Mouse (Mus musculus) cortical plate, adult 2 months (tissue): Measurements from ENCODE around the gene Frrs1l. TPM values are rescaled to one million over a fixed set of nuclear protein-coding genes. Genes with fewer than 3 reads are reported as not detected.

ENCODE experiments used
- H3K27ac ChIP-seq: fragments of 200-500 bp; 2 replicates; pipeline ENCODE4 v1.5.1; 2012; ENCODE audit warnings: low read length, control low read depth, inconsistent platforms; ENCODE audit not compliant: insufficient read depth
- H3K4me1 ChIP-seq: fragments of 200-500 bp; 2 replicates; pipeline ENCODE4 v1.6.1; 2011; ENCODE audit warnings: low read length; ENCODE audit not compliant: control insufficient read depth, insufficient read depth
- H3K4me3 ChIP-seq: fragments of 200-500 bp; 2 replicates; pipeline ENCODE4 v1.5.1; 2011; ENCODE audit warnings: mild to moderate bottlenecking, low read length, control low read depth; ENCODE audit not compliant: insufficient read depth
- CTCF ChIP-seq: fragments of 200-500 bp; IDR thresholded peaks from 2 replicates; pipeline ENCODE4 v1.5.1; 2011; ENCODE audit warnings: mild to moderate bottlenecking, control low read depth, low read length; ENCODE audit not compliant: insufficient read depth; ENCODE audit errors: extremely low read depth
- POLR2A ChIP-seq: fragments of 200-500 bp; IDR thresholded peaks from 2 replicates; pipeline ENCODE4 v1.6.1; 2011; ENCODE audit warnings: mild to moderate bottlenecking, low read length, control low read depth; ENCODE audit not compliant: insufficient read depth; ENCODE audit errors: extremely low read depth
- polyA plus RNA-seq: library from polyadenylated mRNA; depleted of rRNA; stranded (reverse); fragments of >200 nt; gene quantifications from 2 replicates; pipeline ENCODE4 v1.2.3, GENCODE M21; 2012

The Frrs1l gene
- polyA plus RNA-seq, 1 experiment: 91.8 TPM

DNA sequence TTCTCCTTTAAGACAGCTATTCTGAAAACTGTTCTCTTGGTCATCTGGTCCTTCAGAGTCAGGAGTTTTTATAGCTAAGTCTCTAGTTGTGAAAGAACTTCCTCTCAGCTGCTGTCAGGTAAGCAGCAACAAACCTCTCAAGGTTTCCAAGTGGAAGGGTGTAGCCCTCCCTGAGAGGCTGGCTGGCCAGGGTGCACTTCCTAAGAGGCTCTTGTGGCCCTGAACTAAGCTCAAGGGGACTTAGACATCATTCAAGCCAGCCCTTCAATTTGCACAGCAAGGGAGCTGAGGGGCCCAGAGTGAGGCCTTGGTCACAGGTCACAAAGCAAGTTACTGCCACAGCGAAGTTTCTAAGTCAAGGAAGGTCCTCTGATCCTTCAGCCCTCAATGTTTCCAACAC lies 46.9 kb downstream of the Frrs1l start:
- no peak overlapping the region for H3K4me3 ChIP-seq
- no peak overlapping the region; the same call in 1 of the 2 replicates for H3K27ac ChIP-seq
- TF ChIP-seq CTCF (no peak), POLR2A (no peak)
- peaks cover 15% of the 10 kb centered on the region for H3K4me1 ChIP-seq

DNA sequence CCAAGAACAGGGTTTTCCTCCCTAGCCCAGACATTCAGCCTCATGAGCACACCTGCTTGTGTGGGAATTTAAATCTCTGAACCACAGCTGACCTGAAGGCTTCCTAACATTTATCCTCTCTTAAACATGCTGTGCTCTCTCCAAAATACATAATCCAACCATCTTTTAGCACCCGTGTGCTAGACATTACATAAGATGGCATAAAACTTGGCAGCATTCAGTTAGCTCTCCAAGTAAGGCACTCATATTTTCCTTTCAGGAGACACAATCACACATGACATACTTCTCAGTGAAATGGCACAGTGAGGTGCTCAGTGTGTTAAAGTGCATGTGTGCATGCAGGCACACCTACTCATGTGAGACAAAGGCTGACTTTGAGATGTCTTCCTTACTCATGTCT lies 47.6 kb downstream of the Frrs1l start:
- Histone ChIP-seq H3K4me1 (peaks cover 15% of the 10 kb centered on the region), H3K27ac (no peak overlapping the region), H3K4me3 (no peak overlapping the region)
- no peak for TF ChIP-seq CTCF

DNA sequence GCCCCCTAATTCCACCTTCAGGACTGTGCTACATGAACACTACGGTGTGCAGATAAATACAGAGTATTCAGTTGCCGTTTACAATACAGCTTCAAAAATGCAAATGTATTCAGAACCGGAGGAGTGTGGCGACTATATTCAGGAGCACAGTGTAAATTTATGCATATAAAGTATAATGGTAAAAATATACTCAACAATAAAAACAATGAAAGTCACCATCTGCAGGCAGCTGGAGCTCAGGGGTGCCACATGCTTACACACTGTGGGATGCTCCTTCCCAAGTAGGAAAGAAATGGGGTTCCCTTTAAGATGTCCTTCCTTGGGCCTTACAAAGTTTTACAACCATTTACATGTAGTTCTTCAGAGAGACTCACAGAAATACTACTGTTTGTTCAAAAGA lies 48.7 kb downstream of the Frrs1l start:
- H3K4me3 ChIP-seq: no peak overlapping the region
- H3K27ac ChIP-seq: no peak overlapping the region
- H3K4me1 ChIP-seq: peaks cover 16% of the 10 kb centered on the region
- no peak for TF ChIP-seq CTCF
- no peak for TF ChIP-seq POLR2A

DNA sequence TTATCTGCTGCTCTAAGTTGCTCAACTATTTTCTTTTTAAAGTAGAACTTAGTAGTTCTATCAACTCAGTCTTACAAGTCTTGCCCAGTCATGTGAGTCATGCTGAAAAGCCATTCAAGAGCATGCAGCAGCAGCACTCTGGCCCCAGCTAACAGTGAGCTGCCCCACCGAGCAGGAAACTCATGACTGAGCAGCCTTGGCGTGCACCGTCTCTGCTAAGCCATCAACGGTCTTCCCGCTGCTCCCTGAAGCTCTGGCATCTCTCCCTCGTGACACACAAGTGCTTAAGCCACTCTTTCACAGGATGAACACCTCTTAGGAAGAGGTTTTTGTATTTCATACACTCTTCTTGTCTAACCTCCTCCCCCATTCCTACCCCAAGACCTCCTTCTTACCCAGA lies 53.1 kb downstream of the Frrs1l start:
- Histone ChIP-seq H3K4me1 (peaks cover 4% of the 10 kb centered on the region; the same call in 1 of the 2 replicates), H3K4me3 (no peak overlapping the region), H3K27ac (no peak overlapping the region)
- TF ChIP-seq CTCF: no peak
- no peak for TF ChIP-seq POLR2A

DNA sequence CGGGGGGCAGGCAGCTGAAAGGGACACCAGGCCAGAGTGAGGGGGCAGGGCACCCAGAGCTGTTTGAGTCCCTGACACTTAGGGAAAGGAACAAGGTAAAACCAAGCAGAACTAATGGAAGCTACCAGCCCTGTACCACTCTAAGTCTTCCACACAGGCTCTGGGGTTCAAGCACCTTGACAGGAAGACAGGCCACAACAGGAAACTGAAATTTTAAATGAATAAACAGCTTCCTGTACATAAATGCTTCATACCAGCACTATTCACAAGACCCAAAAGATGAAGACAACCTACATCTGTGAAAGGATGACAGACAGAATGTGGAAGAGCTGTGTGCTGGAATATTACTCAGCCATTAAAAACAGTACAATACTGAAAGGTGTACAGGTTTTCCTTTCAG lies 54.9 kb downstream of the Frrs1l start:
- Histone ChIP-seq H3K27ac (no peak overlapping the region), H3K4me1 (peaks cover 4% of the 10 kb centered on the region; the same call in 1 of the 2 replicates), H3K4me3 (no peak overlapping the region)
- TF ChIP-seq POLR2A (no peak), CTCF (no peak)

DNA sequence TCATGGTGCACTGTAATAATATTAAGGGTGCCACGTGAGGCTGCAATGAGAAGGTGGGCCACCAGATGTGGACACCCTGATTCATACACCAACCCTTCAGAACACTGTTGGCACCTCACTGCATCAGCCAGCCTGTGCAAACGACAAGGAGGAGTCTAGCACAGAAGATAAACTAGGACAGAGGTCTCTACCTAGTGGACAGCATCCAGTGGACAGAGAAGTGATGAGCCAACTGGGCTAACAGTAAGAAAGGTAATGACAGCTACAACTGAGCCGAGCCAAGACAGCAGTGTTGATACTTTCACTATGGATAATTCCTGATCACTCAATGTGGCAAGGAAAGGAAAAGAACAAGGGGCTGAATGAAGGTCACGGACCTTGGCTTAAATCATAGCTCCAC lies 57.0 kb downstream of the Frrs1l start:
- Histone ChIP-seq H3K27ac (no peak overlapping the region), H3K4me1 (peaks cover 8% of the 10 kb centered on the region; the same call in 1 of the 2 replicates), H3K4me3 (no peak overlapping the region)
- TF ChIP-seq CTCF (no peak), POLR2A (no peak)

DNA sequence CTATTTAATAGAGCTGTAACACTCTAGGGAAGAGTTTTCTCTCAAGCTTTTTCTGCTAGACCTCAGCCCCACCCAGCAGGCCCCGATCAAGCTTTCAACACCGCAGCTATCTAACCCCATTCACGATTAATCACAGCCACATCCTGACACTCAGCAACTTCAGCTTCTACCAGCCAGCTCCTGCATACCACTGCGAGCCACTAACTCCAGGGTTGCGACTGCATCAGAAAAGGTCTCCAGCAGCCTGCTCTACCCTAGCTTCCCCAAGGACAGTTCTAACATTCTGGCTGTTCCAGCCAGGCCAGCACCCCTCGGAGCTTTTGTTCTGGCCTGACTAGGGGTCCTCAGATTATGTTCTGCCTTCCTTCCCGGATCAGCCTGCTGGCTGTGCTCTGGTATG lies 58.1 kb downstream of the Frrs1l start:
- no peak for TF ChIP-seq POLR2A
- no peak for TF ChIP-seq CTCF
- Histone ChIP-seq H3K27ac (no peak overlapping the region), H3K4me1 (peaks cover 7% of the 10 kb centered on the region; the same call in 1 of the 2 replicates), H3K4me3 (no peak overlapping the region)

DNA sequence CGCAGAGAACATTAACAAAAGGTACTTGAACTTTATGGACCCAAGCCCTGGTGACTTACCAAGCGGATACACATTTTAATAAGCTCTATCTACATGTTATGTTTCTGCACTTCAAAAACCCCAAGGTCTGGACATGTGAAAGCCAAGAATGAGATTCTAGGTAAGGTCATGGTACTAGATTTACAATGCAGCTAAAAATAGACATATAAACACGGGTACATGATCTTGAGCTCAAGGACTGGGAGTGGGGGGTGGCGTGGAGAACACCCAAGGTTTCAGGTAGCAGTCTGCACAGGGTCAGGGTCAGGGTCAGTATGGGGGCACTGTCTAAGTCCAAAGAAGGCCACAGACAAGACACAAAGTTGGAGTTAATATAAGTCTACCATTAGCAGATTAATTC lies 59.9 kb downstream of the Frrs1l start:
- H3K4me1 ChIP-seq: peaks cover 10% of the 10 kb centered on the region
- no peak overlapping the region for H3K4me3 ChIP-seq
- H3K27ac ChIP-seq: no peak overlapping the region
- no peak for TF ChIP-seq POLR2A
- no peak for TF ChIP-seq CTCF

DNA sequence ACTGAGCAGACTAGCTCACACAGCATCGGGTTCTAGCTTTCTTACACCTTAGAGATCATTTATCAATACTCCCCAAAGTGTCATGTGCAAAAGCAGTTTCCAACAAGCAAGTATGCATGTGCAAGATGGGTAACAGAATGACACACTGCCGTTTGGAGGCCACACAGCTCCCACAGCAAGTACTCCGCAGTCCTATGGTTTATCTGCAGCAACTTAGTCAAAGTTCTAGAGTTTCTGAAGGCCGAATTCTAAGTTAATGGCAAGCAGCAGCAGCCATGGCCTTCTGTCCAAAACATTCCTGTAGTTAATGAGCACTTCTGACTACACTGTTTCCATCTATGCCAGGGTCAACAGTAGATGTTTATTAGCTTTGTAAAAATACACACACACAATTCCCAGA lies 63.2 kb downstream of the Frrs1l start:
- H3K4me3 ChIP-seq: no peak overlapping the region
- TF ChIP-seq POLR2A: no peak
- TF ChIP-seq CTCF: no peak
- peaks cover 10% of the 10 kb centered on the region for H3K4me1 ChIP-seq
- H3K27ac ChIP-seq: no peak overlapping the region

DNA sequence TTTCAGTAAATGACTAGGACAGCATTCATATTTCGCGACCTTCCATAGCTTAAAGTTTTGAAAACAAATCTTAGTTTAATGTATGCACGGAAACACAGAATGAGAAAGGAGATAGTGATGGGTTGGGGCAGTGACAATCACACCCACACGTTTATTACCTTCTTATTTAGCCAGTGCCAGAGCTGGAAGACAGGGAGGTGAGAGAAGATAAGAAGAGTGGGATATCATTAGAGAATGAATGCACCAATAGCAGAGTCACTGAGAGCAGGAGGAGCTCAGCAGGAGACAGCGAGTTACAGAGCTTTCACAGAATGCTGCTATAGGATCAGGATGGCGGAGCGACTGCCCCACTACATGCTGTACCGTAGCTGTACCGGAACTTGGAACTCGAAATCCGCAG lies 68.0 kb downstream of the Frrs1l start:
- Histone ChIP-seq H3K4me1 (peaks cover 3% of the 10 kb centered on the region; the same call in 1 of the 2 replicates), H3K4me3 (no peak overlapping the region), H3K27ac (no peak overlapping the region)
- TF ChIP-seq CTCF: no peak
- TF ChIP-seq POLR2A: no peak
